Mouse (Mus musculus) liver, embryonic 16.5 days (tissue): ENCODE data around the gene Gna14. TPM values are rescaled to one million over a fixed set of nuclear protein-coding genes. Genes with fewer than 3 reads are reported as not detected.

Source experiments
- ATAC-seq: fragments of 200-750 bp; cut with Nextera tagmentation; 2 replicates; pipeline ENCODE4 v1.8.0; 2017; ENCODE audit warnings: low read depth, mild to moderate bottlenecking, moderate number of reproducible peaks, moderate library complexity
- H3K27ac ChIP-seq: fragments of 300-500 bp; sonication (generic); 2 replicates; pipeline ENCODE4 v1.5.1; 2014; ENCODE audit warnings: mild to moderate bottlenecking, low read length
- H3K27me3 ChIP-seq: fragments of 300-500 bp; sonication (generic); 2 replicates; pipeline ENCODE4 v1.6.1; 2014; ENCODE audit warnings: low read depth, low read length, mixed read lengths; ENCODE audit not compliant: control insufficient read depth, insufficient read depth
- H3K36me3 ChIP-seq: fragments of 300-500 bp; sonication (generic); 2 replicates; pipeline ENCODE4 v1.6.1; 2014; ENCODE audit warnings: mild to moderate bottlenecking; ENCODE audit not compliant: control insufficient read depth, insufficient read depth
- H3K4me1 ChIP-seq: fragments of 300-500 bp; sonication (generic); 2 replicates; pipeline ENCODE4 v1.6.1; 2014; ENCODE audit warnings: low read depth, low read length, mixed read lengths; ENCODE audit not compliant: control insufficient read depth
- H3K4me2 ChIP-seq: fragments of 300-500 bp; sonication (generic); 2 replicates; pipeline ENCODE4 v1.6.1; 2014; ENCODE audit warnings: low read depth, low read length, mixed read lengths
- H3K4me3 ChIP-seq: fragments of 300-500 bp; sonication (generic); 2 replicates; pipeline ENCODE4 v1.5.1; 2014; ENCODE audit warnings: low read depth, mild to moderate bottlenecking, low read length
- H3K9ac ChIP-seq: fragments of 300-500 bp; sonication (generic); 2 replicates; pipeline ENCODE4 v1.6.1; 2014; ENCODE audit warnings: low read depth, low read length
- H3K9me3 ChIP-seq: fragments of 300-500 bp; sonication (generic); replicated peaks from 2 replicates; pipeline ENCODE4 v1.6.1; 2016; ENCODE audit warnings: low read length; ENCODE audit not compliant: control insufficient read depth
- WGBS: fragments of 180-500 bp; shearing (Covaris S2); extraction: QIAGEN DNeasy Blood & Tissue Kit; methylation state at CpG from one replicate; pipeline ENCODE4 v1.1.7; 2014; ENCODE audit not compliant: insufficient replicate concordance; 5-methylcytosine and 5-hydroxymethylcytosine counted together
- polyA plus RNA-seq: library from polyadenylated mRNA; unstranded; fragments of >200 nt; fragmentation: Nextera tagmentation; extraction: Ambion mirVana; gene quantifications from 2 replicates; pipeline ENCODE4 v1.2.1, GENCODE M21; 2015

Gna14 gene
- 0.72 and 1.0 TPM in 2 replicates for polyA plus RNA-seq

DNA sequence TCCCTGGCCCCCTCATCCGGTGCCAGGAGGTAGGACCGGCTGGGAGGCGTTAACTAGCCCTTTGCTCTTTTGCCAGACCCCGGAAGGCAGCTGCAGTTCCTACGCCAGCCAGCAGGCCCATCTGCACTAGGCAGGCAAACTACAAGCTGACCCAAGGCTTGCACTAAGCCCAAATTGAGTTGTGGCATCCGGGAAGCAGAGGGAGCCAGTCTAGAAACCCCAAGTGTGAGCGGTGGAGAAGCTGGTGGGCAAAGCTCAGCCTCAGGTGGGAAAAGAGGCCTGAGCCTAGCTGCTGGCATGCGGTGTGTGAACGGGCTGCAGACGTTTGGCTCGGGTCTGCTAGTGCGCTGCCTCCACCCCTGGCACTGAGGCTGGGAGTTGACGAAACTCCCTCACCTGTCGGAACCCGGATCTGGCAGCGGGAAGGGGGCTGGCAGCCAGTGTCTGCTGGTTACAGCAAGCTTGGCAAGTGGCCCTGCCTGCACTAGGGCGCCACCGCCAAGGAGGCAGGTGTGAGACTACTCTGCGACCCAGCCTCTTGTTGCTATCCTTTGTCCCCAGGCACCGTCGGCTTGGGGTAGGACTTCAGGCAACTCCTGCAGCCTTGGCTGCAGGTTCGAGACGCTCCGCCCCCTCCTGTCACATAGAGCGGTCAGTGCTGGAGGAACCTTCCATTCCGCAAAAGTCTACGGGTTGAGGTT is at the start of gene Gna14:
Gna14 (plus strand) TSS at position 232 of the 701 bp plus-strand sequence.
- Histone ChIP-seq H3K36me3 (no peaks in the 10 kb centered on the region), H3K9ac (peak within 1 kb of the TSS; percentile 43), H3K4me2 (peak within 1 kb of the TSS; percentile 87), H3K9me3 (no peaks in the 10 kb centered on the region), H3K27me3 (peaks cover 16% of the 10 kb centered on the region), H3K4me3 (peak within 1 kb of the TSS; percentile 60), H3K27ac (no peak within 1 kb of the TSS), H3K4me1 (peaks cover 18% of the 10 kb centered on the region)
- WGBS = under 1% methylated on average over 27 of the region's 27 CpGs
- ATAC-seq = peak; percentile 61

DNA sequence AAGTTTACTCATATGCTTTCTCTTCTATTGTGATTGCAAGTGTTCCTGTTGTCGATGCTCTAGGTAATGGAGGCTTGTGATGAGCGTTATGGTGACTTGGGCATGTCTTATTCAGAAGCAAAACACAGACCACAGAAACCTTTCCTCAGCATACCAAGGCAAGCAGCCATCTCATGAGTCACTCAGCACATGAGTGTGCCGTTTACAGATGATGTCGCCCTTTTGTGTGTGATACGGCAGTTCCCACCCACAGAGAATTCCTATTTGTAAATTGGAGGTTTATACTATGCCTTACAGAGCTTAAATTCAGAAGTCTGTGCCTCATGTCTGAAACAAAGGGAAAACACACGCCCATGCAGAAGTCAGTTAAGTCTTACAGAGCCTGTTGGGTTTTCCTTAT is 49.0 kb upstream of the Gna14 start:
- Histone ChIP-seq H3K27me3 (no peaks in the 10 kb centered on the region), H3K4me3 (no peak overlapping the region), H3K9me3 (no peaks in the 10 kb centered on the region), H3K4me2 (no peak overlapping the region), H3K27ac (no peak overlapping the region), H3K36me3 (no peaks in the 10 kb centered on the region), H3K9ac (no peak overlapping the region), H3K4me1 (no peaks in the 10 kb centered on the region)
- ATAC-seq = no peak
- WGBS = 70% methylated on average over 6 of the region's 6 CpGs

DNA sequence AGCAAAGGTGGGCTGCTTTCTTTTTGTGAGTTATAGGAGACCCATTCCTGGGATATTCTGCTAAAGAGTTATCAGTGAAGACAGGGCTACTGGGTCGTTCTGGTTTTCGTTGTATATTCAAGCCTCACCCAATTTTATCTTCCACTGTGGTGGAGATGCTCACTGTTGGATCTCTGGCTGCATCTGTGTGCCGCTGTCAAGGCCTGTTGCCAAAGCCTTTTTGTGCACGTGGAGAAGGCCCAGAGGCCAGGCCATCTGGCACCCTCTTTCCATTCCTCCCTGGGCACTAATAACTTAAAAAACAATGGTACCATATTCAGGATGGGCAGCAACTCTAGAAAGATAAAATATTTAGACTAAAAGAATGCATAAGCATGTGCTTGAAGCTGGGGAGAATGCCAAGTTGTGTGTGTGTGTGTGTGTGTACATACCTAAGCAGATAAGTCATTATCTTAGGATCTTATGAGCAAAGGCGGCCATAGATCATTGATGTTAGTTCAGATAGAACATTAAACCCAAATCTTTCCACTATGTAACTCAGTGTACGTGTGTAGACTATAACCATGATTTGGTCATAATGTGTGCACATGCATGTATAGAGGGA is 45.3 kb upstream of the Gna14 start:
- Histone ChIP-seq H3K9me3 (no peaks in the 10 kb centered on the region), H3K4me1 (no peaks in the 10 kb centered on the region), H3K4me2 (no peak overlapping the region), H3K27me3 (no peaks in the 10 kb centered on the region), H3K4me3 (no peak overlapping the region), H3K36me3 (no peaks in the 10 kb centered on the region), H3K27ac (no peak overlapping the region), H3K9ac (no peak overlapping the region)
- ATAC-seq = no peak
- 57% methylated on average over 6 of the region's 6 CpGs for WGBS

DNA sequence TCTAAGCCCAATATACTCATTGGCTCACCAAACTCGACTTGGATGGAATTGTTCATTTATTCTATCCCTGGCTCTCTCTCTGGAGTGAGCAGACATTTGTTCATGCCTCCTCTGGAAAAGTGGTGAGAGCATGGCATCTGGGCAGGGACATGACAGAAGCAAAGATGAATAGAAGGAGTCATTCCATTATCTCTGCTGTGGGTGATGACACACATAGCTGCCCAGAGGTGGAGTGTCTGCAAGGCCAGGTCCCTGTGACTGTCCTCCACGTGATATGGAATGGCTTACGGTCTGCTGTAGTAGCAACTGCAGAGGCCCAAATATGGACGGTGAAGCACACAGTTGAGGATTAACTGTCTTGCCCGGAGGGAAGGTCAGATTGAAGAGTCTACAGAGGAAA is 41.2 kb upstream of the Gna14 start:
- Histone ChIP-seq H3K9ac (no peak overlapping the region), H3K9me3 (no peaks in the 10 kb centered on the region), H3K27me3 (no peaks in the 10 kb centered on the region), H3K36me3 (no peaks in the 10 kb centered on the region), H3K27ac (no peak overlapping the region), H3K4me1 (no peaks in the 10 kb centered on the region), H3K4me2 (no peak overlapping the region), H3K4me3 (no peak overlapping the region)
- ATAC-seq = no peak
- WGBS = 57% methylated on average over 5 of the region's 5 CpGs

DNA sequence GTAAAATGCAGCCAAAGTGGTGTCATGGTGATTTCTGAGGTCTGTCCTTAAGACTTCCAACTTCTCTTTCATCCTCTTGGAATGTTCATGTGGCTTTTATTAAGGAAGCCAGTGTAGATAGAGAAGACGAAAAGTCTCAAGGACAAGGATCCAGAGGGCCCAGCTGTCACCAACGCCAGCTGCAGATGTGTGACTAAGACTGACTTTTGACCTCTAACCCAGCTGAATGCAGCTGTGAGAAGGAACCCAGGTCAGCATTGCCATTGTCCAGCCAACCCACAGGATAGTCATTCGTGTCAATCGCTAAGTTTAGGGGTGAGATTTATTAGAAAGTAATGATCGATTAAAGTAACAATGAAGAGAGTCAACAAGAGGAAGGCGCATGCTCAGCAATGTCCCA is 32.5 kb upstream of the Gna14 start:
- Histone ChIP-seq H3K36me3 (no peaks in the 10 kb centered on the region), H3K27me3 (no peaks in the 10 kb centered on the region), H3K4me1 (no peaks in the 10 kb centered on the region), H3K4me2 (no peak overlapping the region), H3K9ac (no peak overlapping the region), H3K9me3 (no peaks in the 10 kb centered on the region), H3K4me3 (no peak overlapping the region), H3K27ac (no peak overlapping the region)
- 71% methylated on average over 6 of the region's 6 CpGs for WGBS
- no peak for ATAC-seq

DNA sequence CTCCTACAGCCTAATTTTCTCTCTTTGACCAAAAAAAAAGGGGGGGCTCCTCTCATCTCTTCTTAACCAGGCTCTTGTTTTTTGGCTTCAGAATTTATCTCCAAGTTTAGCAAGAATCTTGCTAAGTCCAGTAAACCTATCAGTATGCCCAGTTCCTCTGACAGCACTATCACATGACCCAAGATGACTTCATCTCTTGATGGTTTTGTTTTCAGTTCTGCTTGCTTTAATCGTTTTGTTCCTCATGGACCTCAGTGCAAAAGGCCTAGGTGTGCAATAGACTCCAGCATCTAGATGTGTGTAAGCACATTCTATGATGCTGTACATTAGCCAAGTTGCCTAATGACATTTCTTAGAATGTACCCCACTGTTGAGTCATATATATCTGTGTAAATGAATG is 27.8 kb upstream of the Gna14 start:
- no peaks in the 10 kb centered on the region for H3K9me3 ChIP-seq
- no peak overlapping the region for H3K9ac ChIP-seq
- 42% methylated on average over 1 of the region's 1 CpGs for WGBS
- H3K4me2 ChIP-seq = no peak overlapping the region
- no peak overlapping the region for H3K4me3 ChIP-seq
- H3K4me1 ChIP-seq = no peaks in the 10 kb centered on the region
- no peak for ATAC-seq
- no peaks in the 10 kb centered on the region for H3K36me3 ChIP-seq
- no peaks in the 10 kb centered on the region for H3K27me3 ChIP-seq
- H3K27ac ChIP-seq = no peak overlapping the region

DNA sequence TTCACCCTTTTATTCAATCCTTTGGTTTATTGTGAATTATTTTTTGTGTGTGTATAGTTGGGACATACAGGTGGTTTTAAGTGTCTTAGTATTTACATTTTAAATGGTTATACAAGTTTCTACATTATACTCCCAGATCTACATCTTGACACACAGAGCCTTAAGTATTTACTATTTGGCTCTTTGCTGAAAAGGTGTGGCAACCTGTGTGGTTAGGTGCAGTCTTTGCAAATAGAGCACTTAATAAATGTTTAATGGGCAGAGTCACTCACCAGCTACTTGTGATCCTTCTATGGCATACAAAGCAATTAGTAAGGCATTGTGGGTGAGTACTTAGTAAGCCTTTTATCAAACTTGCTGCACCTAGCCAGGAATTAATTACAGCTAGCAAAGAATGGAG is 24.3 kb upstream of the Gna14 start:
- no peak overlapping the region for H3K4me2 ChIP-seq
- no peaks in the 10 kb centered on the region for H3K36me3 ChIP-seq
- no peak overlapping the region for H3K9ac ChIP-seq
- no peaks in the 10 kb centered on the region for H3K4me1 ChIP-seq
- no peak overlapping the region for H3K4me3 ChIP-seq
- no peaks in the 10 kb centered on the region for H3K27me3 ChIP-seq
- no peak overlapping the region for H3K27ac ChIP-seq
- ATAC-seq = no peak
- H3K9me3 ChIP-seq = no peaks in the 10 kb centered on the region

DNA sequence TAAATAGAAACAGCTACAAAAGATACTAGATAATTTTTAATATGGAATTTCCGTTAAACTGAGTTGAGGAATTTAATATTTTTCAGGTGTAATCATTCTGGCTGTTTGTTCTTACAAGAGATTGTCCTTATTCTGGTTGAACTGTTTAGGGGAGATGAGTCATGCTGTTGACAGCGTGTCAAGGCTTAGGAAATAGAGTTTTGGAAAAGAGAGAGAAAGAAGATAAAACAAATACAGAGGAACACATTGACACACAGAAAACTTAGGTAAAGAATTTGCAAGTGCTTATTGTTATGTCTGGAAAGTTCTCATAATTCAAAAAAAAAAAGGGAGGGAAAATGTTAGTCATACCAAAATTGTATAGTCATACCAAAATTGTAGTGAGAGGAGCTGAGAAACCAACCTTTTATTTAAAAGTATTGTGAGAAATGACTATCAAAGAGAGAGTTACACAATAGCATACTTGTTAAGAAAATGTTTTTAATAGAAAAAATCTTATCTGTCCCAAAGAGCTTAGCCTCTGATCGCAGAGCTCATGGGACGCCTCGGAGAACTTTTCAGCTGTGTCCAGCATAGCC is 17.4 kb upstream of the Gna14 start:
- 68% methylated on average over 5 of the region's 5 CpGs for WGBS
- ATAC-seq = no peak
- H3K27me3 ChIP-seq = no peaks in the 10 kb centered on the region

DNA sequence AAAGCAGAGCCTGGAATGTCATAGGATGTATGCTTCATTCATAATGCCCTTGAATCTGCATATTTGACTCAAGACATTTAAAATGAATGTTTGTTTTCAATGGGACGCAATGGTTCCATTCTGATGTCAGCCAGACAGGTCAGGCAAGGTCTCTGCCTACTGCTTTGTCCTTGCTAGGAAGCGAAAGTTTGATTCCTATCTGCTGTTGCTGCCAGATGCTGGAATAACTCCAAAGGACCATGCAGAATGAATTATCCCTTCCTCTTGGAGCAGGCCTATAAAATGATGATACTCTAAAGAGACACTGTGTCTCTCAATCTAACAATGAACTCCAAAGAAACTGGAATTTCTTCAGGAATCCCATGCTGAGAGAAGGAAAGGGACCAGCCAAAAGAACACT is 10.0 kb upstream of the Gna14 start:
- H3K4me3 ChIP-seq = no peak overlapping the region
- H3K9ac ChIP-seq = no peak overlapping the region
- H3K4me2 ChIP-seq = no peak overlapping the region
- ATAC-seq = no peak
- H3K9me3 ChIP-seq = no peaks in the 10 kb centered on the region
- H3K27me3 ChIP-seq = no peaks in the 10 kb centered on the region
- H3K4me1 ChIP-seq = no peaks in the 10 kb centered on the region
- no peaks in the 10 kb centered on the region for H3K36me3 ChIP-seq
- H3K27ac ChIP-seq = no peak overlapping the region
- WGBS = 65% methylated on average over 2 of the region's 2 CpGs

More for the DNA sequence above, 17.4 kb upstream of the Gna14 start:
- H3K9me3 ChIP-seq = no peaks in the 10 kb centered on the region
- no peak overlapping the region for H3K9ac ChIP-seq
- no peak overlapping the region for H3K27ac ChIP-seq
- no peaks in the 10 kb centered on the region for H3K4me1 ChIP-seq
- no peaks in the 10 kb centered on the region for H3K36me3 ChIP-seq
- no peak overlapping the region for H3K4me2 ChIP-seq
- no peak overlapping the region for H3K4me3 ChIP-seq
